Mouse (Mus musculus) liver, embryonic 12.5 days (tissue): ENCODE measurements around the gene Acat1. TPM values are rescaled to one million over a fixed set of nuclear protein-coding genes. Genes with fewer than 3 reads are reported as not detected.
A peak's percentile ranks its signal among the peaks of the same experiment; 100 is the strongest.

ENCODE experiments used
- ATAC-seq: fragments of 200-750 bp; cut with Nextera tagmentation; 2 replicates; pipeline ENCODE4 v1.8.0; 2017; ENCODE audit warnings: moderate number of reproducible peaks, mild to moderate bottlenecking, moderate library complexity
- H3K27ac ChIP-seq: fragments of 300-500 bp; sonication (generic); 2 replicates; pipeline ENCODE4 v1.5.1; 2016; ENCODE audit warnings: mild to moderate bottlenecking
- H3K27me3 ChIP-seq: fragments of 300-500 bp; sonication (generic); replicated peaks from 2 replicates; pipeline ENCODE4 v1.6.1; 2016; ENCODE audit warnings: mild to moderate bottlenecking, moderate library complexity
- H3K36me3 ChIP-seq: fragments of 300-500 bp; sonication (generic); 2 replicates; pipeline ENCODE4 v1.6.1; 2016; ENCODE audit warnings: mild to moderate bottlenecking, moderate library complexity
- H3K4me1 ChIP-seq: fragments of 300-500 bp; sonication (generic); 2 replicates; pipeline ENCODE4 v1.6.1; 2016
- H3K4me2 ChIP-seq: fragments of 300-500 bp; sonication (generic); 2 replicates; pipeline ENCODE4 v1.6.1; 2016; ENCODE audit warnings: mild to moderate bottlenecking, moderate library complexity
- H3K4me3 ChIP-seq: fragments of 300-500 bp; sonication (generic); 2 replicates; pipeline ENCODE4 v1.5.1; 2016; ENCODE audit warnings: mild to moderate bottlenecking, moderate library complexity
- H3K9ac ChIP-seq: fragments of 300-500 bp; sonication (generic); 2 replicates; pipeline ENCODE4 v1.6.1; 2016; ENCODE audit warnings: mild to moderate bottlenecking, moderate library complexity
- H3K9me3 ChIP-seq: fragments of 300-500 bp; sonication (generic); replicated peaks from 2 replicates; pipeline ENCODE4 v1.6.1; 2016; ENCODE audit warnings: mild to moderate bottlenecking, moderate library complexity
- WGBS: fragments of 180-500 bp; shearing (Covaris S2); methylation state at CpG from one replicate; pipeline ENCODE4 v1.1.7; 2016; ENCODE audit not compliant: insufficient replicate concordance; 5-methylcytosine and 5-hydroxymethylcytosine counted together
- polyA plus RNA-seq: library from polyadenylated mRNA; unstranded; fragments of >200 nt; fragmentation: Nextera tagmentation; extraction: Ambion mirVana; gene quantifications from 2 replicates; pipeline ENCODE4 v1.2.1, GENCODE M21; 2016

The Acat1 gene
- 47.9 and 49.4 TPM in 2 replicates for polyA plus RNA-seq

DNA sequence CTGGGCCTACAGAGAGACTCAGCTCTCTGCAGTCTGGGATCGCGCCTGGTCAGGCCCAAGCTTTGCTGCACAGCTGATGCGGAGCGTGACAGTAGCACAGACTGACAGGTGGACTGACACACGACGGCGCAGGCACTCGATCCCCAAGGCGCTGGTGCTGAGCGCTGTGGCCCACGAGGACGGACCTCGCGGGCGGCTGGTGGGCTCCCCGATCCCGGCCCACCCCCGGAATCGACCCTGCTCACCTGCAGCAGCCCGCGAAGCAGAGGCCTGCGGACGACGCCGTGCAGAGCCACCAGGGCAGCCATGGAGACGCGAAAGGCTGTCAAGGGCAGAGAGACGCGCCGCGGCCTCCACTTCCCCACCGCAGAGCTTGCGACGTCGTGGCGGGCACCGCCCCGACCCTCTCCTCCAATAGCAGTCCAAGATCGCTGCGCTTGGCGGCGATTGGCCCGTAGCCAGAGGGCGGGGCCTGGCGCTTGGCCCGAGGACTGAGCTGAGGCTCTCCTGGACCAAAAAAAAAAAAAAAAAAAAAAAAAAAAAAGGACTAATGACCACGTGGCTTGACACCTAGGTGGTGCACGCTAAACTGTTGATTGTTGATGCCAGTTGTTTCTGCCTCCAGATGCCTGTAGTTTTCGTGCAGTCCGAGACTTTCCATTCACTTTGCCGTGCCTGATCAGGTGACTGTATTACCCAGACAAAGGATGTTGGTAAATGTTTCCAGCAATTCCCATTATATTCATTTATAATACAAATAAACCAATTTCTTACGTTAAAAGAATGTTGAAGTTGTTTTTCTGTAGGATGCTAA lies at the start of gene Acat1:
Gene Acat1, minus strand, starts transcription at position 415 of the 814 bp plus-strand sequence.
- peaks cover 27% of the 10 kb centered on the region for H3K4me1 ChIP-seq
- no peaks in the 10 kb centered on the region for H3K27me3 ChIP-seq
- peak within 1 kb of the TSS; percentile 71 for H3K4me3 ChIP-seq
- H3K4me2 ChIP-seq: peak within 1 kb of the TSS; percentile 95
- WGBS: 3% methylated on average over 52 of the region's 52 CpGs
- peaks cover 6% of the 10 kb centered on the region for H3K36me3 ChIP-seq
- H3K9me3 ChIP-seq: no peaks in the 10 kb centered on the region
- H3K27ac ChIP-seq: peak within 1 kb of the TSS; percentile 79
- ATAC-seq: peak; percentile 99
- peak within 1 kb of the TSS; percentile 78 for H3K9ac ChIP-seq

DNA sequence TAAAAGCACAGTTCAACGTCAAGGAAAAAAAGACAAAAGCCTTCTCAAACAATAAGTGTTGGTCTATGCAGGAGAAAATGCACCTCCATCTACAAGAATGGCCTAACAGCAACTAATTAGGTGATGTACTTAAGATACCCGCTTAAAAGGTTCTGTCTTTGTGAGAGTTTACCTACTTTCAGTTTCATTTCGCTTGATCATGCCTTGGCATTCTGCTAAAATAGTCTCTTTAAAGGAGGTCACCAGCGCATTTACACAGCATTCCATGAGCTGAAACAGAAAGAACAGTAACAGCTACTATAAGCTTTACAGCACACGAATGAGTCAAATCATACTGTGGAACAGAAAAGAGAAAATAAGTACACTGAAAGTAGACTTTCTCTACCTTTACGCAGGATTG lies 24.6 kb upstream of the Acat1 start:
- Histone ChIP-seq H3K36me3 (peaks cover 78% of the 10 kb centered on the region), H3K4me1 (no peaks in the 10 kb centered on the region), H3K9ac (no peak overlapping the region), H3K27ac (no peak overlapping the region), H3K4me3 (no peak overlapping the region), H3K4me2 (no peak overlapping the region), H3K9me3 (no peaks in the 10 kb centered on the region), H3K27me3 (no peaks in the 10 kb centered on the region)
- 84% methylated on average over 6 of the region's 6 CpGs for WGBS
- no peak for ATAC-seq

DNA sequence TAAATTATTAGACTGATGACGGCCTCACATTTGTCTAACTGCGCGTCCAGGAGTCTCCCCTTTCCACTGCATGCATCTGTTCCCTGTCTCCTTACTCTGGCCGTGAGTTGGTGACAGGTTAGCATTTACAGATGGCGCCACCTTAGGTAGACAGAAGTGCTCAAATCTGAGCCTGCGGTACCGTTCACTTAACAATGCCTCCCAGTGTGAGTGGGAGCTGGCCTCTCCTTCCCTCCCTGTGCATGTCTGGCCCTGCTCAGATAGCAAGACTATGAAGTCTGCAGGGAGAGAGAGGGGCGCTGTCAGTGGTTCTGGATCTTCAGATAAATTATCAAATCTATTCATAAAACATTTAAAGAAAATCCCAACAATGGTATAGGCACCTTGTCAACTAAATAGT lies 5.1 kb upstream of the Acat1 start:
- H3K27ac ChIP-seq: no peak overlapping the region
- H3K4me2 ChIP-seq: no peak overlapping the region
- H3K4me1 ChIP-seq: peaks cover 5% of the 10 kb centered on the region; the same call in 1 of the 2 replicates
- no peaks in the 10 kb centered on the region for H3K27me3 ChIP-seq
- no peak overlapping the region for H3K9ac ChIP-seq
- H3K9me3 ChIP-seq: no peaks in the 10 kb centered on the region
- ATAC-seq: no peak
- H3K36me3 ChIP-seq: peaks cover 41% of the 10 kb centered on the region
- 72% methylated on average over 8 of the region's 8 CpGs for WGBS
- no peak overlapping the region for H3K4me3 ChIP-seq

DNA sequence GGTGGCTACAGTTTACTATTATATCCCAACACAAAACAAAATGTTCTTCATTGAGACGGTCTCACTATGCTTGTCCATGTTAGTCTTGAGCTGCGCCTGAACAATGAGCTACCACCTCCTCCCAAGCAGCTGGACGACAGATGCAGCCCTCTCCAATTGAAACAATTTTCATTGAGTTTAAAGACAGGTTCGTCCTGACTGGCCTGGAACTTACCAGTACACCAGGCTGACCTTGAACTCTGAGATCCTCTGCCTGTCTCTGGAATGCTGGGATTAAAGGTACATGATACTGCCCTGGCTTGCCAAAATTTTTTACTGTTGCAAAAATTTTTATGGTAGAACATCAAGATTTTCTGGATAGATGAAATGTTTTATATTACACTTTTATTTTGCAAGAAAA lies 4.1 kb upstream of the Acat1 start:
- no peaks in the 10 kb centered on the region for H3K27me3 ChIP-seq
- H3K9ac ChIP-seq: no peak overlapping the region
- no peak for ATAC-seq
- peaks cover 33% of the 10 kb centered on the region for H3K36me3 ChIP-seq
- WGBS: 75% methylated on average over 4 of the region's 4 CpGs
- no peak overlapping the region for H3K27ac ChIP-seq
- no peak overlapping the region for H3K4me2 ChIP-seq
- peaks cover 13% of the 10 kb centered on the region for H3K4me1 ChIP-seq
- no peak overlapping the region for H3K4me3 ChIP-seq
- H3K9me3 ChIP-seq: no peaks in the 10 kb centered on the region

DNA sequence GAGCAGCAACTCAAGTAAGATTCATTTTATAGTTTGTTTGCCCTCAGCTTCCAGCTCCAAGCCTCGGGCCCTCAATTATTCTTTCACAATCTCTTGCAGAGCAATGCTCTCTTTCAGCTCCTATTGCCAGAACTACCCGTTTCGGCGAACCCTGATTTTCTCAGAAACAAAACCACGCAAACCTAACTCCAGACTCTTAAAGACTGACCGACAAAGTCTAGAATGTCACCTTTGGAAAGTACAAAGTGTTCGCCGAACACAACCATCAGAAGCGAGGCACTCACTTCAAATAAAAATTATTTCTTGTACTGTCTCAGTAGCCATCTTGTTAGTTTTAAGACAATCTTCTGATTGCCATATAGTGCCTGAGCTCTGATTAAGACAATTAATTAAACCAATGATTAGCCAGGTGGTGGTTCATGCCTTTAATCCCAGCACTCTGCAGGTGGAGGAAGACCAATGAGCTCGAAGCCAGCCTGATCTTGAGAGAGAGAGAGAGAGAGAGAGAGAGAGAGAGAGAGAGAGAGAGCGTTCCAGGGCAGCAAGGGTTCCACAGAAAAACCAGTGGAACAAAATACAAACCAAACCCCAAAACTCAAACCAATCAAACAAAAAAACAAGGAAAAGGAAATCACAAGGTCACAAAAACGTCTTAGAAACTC lies 745 bp downstream of the Acat1 start:
- Histone ChIP-seq H3K27me3 (no peaks in the 10 kb centered on the region), H3K4me1 (peaks cover 35% of the 10 kb centered on the region), H3K9me3 (no peaks in the 10 kb centered on the region), H3K36me3 (0 out of 2 replicates have a peak, but pooled peaks cover 3% of the 10 kb centered on the region), H3K4me2 (peak overlapping the region; percentile 95), H3K4me3 (peak overlapping the region; percentile 71), H3K9ac (peak overlapping the region; percentile 78), H3K27ac (peak overlapping the region; percentile 79; the same call in 1 of the 2 replicates)
- no peak for ATAC-seq
- whole genome bisulfite sequencing: 69% methylated on average over 12 of the region's 12 CpGs

DNA sequence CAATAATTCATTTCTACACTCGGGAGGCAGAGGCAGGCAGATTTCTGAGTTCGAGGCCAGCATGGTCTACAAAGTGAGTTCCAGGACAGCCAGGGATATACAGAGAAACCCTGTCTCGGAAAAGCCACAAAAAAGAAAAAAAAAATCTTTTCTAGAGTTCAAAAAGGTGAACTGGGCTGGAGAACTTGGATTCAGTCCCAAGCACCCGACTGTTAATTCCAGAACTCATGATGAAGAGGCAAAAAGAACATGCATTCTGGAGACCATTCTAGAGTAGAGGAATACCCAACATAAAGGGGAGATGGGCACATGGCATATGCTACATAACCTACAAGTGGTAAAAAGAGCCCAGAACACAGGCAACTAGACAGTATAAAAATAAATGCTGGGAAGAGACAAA lies 2.4 kb downstream of the Acat1 start:
- Histone ChIP-seq H3K27me3 (no peaks in the 10 kb centered on the region), H3K4me2 (no peak overlapping the region), H3K4me3 (no peak overlapping the region), H3K9me3 (no peaks in the 10 kb centered on the region), H3K27ac (no peak overlapping the region), H3K9ac (no peak overlapping the region), H3K36me3 (no peaks in the 10 kb centered on the region), H3K4me1 (peaks cover 48% of the 10 kb centered on the region)
- 73% methylated on average over 4 of the region's 4 CpGs for WGBS
- no peak for ATAC-seq

DNA sequence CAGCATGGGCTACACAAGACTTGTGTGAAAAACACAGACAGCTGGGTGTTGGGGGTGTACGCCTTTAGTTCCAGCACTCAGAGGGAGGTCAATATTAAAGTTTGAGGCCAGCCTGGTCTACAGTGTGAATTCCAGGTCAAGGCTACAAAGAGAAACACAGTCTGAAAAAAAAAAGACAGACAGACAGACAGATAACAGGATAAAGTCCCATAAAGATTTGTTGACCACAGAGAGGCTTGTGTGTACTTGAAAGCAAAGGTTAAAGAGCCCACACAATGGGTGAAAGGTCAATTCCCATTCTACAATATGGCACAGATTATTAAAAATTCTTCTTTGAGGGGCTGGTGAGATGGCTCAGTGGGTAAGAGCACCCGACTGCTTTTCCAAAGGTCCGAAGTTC lies 3.0 kb downstream of the Acat1 start:
- Histone ChIP-seq H3K4me2 (no peak overlapping the region), H3K9me3 (no peaks in the 10 kb centered on the region), H3K9ac (no peak overlapping the region), H3K27me3 (no peaks in the 10 kb centered on the region), H3K4me1 (peaks cover 48% of the 10 kb centered on the region), H3K4me3 (no peak overlapping the region), H3K36me3 (no peaks in the 10 kb centered on the region), H3K27ac (no peak overlapping the region)
- ATAC-seq: no peak
- 81% methylated on average over 3 of the region's 3 CpGs for WGBS

DNA sequence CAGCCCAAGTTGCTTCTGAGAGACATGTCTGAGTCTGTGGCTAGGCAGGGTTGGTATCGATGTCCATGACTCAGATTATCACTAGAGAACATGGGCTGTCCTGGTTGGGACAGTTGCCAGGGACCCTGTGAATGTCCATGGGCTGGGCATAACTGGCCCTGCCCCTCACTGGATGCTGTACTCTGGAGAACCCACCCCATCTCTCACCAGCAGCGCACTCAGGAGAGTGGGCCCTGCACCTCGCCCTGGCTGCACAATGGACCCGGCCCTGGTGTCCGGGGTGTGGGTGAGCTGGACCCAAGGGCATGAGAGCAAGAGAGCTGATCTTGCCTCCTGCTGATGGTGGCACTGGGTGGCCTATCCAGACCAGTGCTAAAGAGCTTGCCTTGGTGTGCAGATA lies 5.2 kb downstream of the Acat1 start:
- Histone ChIP-seq H3K4me2 (no peak overlapping the region), H3K9ac (no peak overlapping the region), H3K27ac (no peak overlapping the region), H3K9me3 (no peaks in the 10 kb centered on the region), H3K36me3 (no peaks in the 10 kb centered on the region), H3K4me1 (peaks cover 41% of the 10 kb centered on the region), H3K4me3 (no peak overlapping the region), H3K27me3 (no peaks in the 10 kb centered on the region)
- WGBS: 90% methylated on average over 5 of the region's 5 CpGs
- no peak for ATAC-seq

DNA sequence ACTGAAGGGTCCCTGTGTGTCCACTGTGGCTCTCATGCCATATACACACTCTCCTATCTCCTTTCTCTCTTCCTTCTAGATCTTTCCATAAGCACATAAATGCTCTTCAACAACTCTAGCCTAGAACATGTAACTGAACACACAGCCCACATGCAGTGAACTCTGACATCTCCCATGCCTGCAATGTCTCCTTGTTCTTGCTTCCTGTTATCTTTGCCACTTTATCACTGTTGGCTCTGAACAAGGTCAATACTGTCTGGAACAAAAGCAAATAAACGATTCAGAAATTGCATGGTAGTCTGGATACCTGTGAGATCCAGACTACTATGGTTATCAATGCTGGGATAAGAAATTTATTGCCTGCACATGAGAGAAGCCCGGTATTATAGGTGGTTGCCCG lies 6.3 kb downstream of the Acat1 start:
- ATAC-seq: 0 out of 2 replicates have a peak, but pooled peaks have one; percentile 26
- Histone ChIP-seq H3K36me3 (no peaks in the 10 kb centered on the region), H3K4me2 (no peak overlapping the region), H3K27ac (no peak overlapping the region), H3K9ac (no peak overlapping the region), H3K9me3 (no peaks in the 10 kb centered on the region), H3K4me3 (no peak overlapping the region), H3K27me3 (no peaks in the 10 kb centered on the region), H3K4me1 (peaks cover 30% of the 10 kb centered on the region)
- 71% methylated on average over 3 of the region's 3 CpGs for WGBS

DNA sequence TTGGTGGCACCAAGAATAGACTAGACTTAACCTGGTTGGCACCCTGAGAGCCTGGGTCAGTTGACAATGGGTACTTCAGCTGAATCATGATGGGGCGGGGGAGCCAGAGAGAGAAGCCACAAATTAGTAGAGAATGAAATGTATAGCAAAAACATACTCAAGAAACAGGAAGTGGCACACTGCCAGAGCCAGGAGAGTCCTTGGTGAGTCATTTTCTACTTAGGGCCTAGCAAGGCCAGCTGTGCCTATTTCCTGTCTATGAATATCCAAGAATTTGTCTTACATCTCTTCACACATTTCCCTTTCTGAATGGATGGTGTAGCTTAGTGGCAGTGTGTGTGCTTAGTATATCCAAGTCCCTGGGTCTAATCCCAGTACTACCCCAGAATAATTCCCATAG lies 6.8 kb downstream of the Acat1 start:
- Histone ChIP-seq H3K36me3 (no peaks in the 10 kb centered on the region), H3K27me3 (no peaks in the 10 kb centered on the region), H3K4me3 (no peak overlapping the region), H3K9ac (no peak overlapping the region), H3K4me2 (no peak overlapping the region), H3K9me3 (no peaks in the 10 kb centered on the region), H3K27ac (no peak overlapping the region), H3K4me1 (peaks cover 26% of the 10 kb centered on the region)
- ATAC-seq: no peak
- WGBS: 57% methylated on average over 1 of the region's 1 CpGs

DNA sequence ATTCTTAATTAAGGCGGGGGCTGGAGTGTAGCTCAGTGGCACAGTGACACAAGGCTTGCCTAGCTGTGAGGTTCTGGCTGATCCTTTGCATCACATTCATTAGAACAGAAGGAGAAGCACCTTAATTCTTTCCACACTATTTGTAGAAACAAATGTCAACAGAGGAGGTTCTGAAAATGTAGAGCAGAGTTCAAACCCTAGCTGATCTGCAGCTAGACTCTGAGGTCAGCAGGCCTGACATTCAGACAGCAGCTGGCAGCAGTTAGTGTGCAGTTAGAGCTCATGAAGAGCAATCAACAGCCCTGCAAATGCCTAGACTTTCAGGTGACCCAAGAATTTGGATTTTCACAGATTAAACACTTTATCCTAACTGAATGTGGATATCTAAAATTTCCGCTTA lies 8.6 kb downstream of the Acat1 start:
- Histone ChIP-seq H3K9ac (no peak overlapping the region), H3K4me1 (peaks cover 21% of the 10 kb centered on the region), H3K4me2 (no peak overlapping the region), H3K4me3 (no peak overlapping the region), H3K27ac (no peak overlapping the region), H3K36me3 (no peaks in the 10 kb centered on the region), H3K27me3 (no peaks in the 10 kb centered on the region), H3K9me3 (no peaks in the 10 kb centered on the region)
- 74% methylated on average over 2 of the region's 2 CpGs for WGBS
- ATAC-seq: no peak

DNA sequence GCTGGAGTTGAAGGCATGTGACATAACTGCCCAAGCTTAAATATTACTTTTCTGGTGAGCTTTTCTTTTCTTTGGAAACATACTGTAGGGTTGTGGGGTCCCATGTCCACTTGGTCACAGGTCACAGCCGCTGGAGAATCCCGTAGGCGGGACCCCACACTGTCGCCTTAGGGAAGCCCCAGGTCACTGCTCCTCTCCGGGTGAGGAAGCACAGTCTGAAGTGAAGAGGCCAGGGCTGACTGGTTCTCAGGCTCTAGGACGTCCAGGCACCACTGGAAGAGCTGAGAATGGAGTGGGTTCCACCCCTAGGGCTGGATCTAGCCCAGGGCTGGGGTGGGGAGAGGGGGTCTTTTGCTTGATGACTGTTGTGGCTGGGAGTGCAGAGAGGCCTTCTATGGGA lies 11.6 kb downstream of the Acat1 start:
- no peak overlapping the region for H3K27ac ChIP-seq
- H3K4me2 ChIP-seq: no peak overlapping the region
- peaks cover 8% of the 10 kb centered on the region; the same call in 1 of the 2 replicates for H3K36me3 ChIP-seq
- no peaks in the 10 kb centered on the region for H3K9me3 ChIP-seq
- no peak overlapping the region for H3K4me3 ChIP-seq
- peaks cover 7% of the 10 kb centered on the region for H3K4me1 ChIP-seq
- ATAC-seq: no peak
- H3K27me3 ChIP-seq: no peaks in the 10 kb centered on the region
- 64% methylated on average over 6 of the region's 6 CpGs for WGBS
- H3K9ac ChIP-seq: no peak overlapping the region
